Comparison of ENCODE assay signal across 21 mouse cellular contexts in genomic region chr1:170915657-170916056, GRCm38 (mm10). TPM values are rescaled to one million over a fixed set of nuclear protein-coding genes. Genes with fewer than 3 reads are reported as not detected.
"Had no signal": no experiment of that assay in that cellular context is flagged by ENCODE, and none has a peak within 500 bp of the region (broad histone marks: within the 10 kb centered on the region; RNA-seq: fewer than 3 reads in every experiment).

No protein-coding gene starts in this region.

- H3K4me3 ChIP-seq: layer of hippocampus, adult 2 months; liver, embryonic 13.5 days; midbrain, embryonic 13.5 days had no signal

- DNase-seq: kidney, postnatal 10 days; kidney, postnatal 4 days; liver; liver, embryonic 13.5 days; liver, postnatal 0 days; lung, postnatal 36 days; right cerebral cortex, adult 18-20 months; right cerebral cortex, postnatal 25 days; thymus, postnatal 36 days had no signal

- H3K4me1 ChIP-seq: liver, embryonic 13.5 days; midbrain, embryonic 13.5 days had no signal

- H3K36me3 ChIP-seq: liver, embryonic 13.5 days; midbrain, embryonic 13.5 days had no signal

- H3K27me3 ChIP-seq: midbrain, embryonic 13.5 days had no signal

- ATAC-seq: liver, postnatal 0 days; midbrain, embryonic 13.5 days had no signal

- H3K4me2 ChIP-seq: liver, embryonic 13.5 days; midbrain, embryonic 13.5 days had no signal

- H3K27ac ChIP-seq: layer of hippocampus, adult 2 months; liver, embryonic 13.5 days; midbrain, embryonic 13.5 days had no signal

- H3K9ac ChIP-seq: liver, embryonic 13.5 days; liver, postnatal 0 days; midbrain, embryonic 13.5 days had no signal

- H3K9me3 ChIP-seq: liver, embryonic 13.5 days; midbrain, embryonic 13.5 days had no signal

RNA-seq across cellular contexts. Expression of gene Fcrlb, which starts 2.9 kb away (rescaled TPM):
- total RNA-seq: megakaryocyte progenitor cell, adult 5-6 weeks had no signal
- polyA plus RNA-seq: kidney, embryonic 14.5 days; limb, embryonic 11.5 days; liver, embryonic 13.5 days; lung, embryonic 16.5 days; stomach, embryonic 16.5 days had no signal

RNA-seq across cellular contexts. Expression of gene Fcrla, which starts 11.7 kb away (rescaled TPM):
- total RNA-seq: layer of hippocampus, adult 2 months; layer of hippocampus, postnatal 10 days; left cerebral cortex, adult 18-20 months; left cerebral cortex, postnatal 10 days; megakaryocyte progenitor cell, adult 5-6 weeks; midbrain, postnatal 0 days had no signal
- polyA plus RNA-seq: kidney, embryonic 14.5 days; limb, embryonic 11.5 days; lung, embryonic 16.5 days; midbrain, embryonic 13.5 days; midbrain, postnatal 0 days; neural tube, embryonic 14.5 days had no signal

RNA-seq across cellular contexts. Expression of gene Gm26620, which starts 30.8 kb away (rescaled TPM):
- polyA plus RNA-seq: kidney, embryonic 14.5 days; limb, embryonic 11.5 days had no signal
